Mouse (Mus musculus) kidney, adult 2 months (tissue): ENCODE data around the gene Bfsp2.

Experiments
- CTCF ChIP-seq: fragments of 200-500 bp; conservative IDR thresholded peaks from 2 replicates; pipeline ENCODE4 v1.5.1; 2011; ENCODE audit warnings: low read depth, mild to moderate bottlenecking, control low read depth, low read length, moderate library complexity, mixed read lengths; ENCODE audit not compliant: insufficient read depth, insufficient read length
- POLR2A ChIP-seq: fragments of 200-500 bp; IDR thresholded peaks from one replicate; pipeline ENCODE4 v1.6.1; 2011; ENCODE audit warnings: low read depth, low read length, control low read depth

- no peak for TF ChIP-seq POLR2A
- no peak for TF ChIP-seq CTCF
These were observed 6.1 kb downstream of the Bfsp2 start for GRCm38 (mm10) chr9:103473915-103474688.
